Mouse (Mus musculus): ENCODE measurements around the gene Rabgap1l.

Gene Rabgap1l

DNA sequence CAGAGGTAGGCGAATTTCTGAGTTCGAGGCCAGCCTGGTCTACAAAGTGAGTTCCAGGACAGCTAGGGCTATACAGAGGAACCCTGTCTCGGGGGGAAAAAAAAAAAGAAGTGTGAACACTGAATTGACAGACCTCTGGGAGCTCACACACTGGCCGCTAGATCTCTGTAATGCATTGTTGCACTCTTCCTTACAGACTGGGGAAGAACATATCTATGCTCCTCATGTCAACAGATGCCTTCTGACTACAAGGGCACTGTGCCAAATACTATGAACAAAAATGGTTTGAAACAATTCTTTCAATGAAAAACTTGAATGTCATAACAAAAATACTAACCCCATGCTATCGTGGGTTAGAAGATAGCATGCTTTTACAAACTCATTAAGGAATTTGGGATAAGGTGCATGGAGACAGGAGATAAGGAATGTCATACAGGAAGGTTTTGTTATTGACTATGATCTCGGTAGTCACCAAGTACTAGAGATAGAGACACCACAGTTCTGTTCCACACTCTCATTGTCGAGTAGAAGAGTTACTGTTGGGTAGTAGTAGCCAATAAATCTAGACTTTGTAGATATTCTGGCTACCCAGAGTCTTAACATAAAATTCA lies 519.8 kb downstream of the Rabgap1l start:
- no peak for DNase-seq

- DNase-seq = no peak
These were observed 521.6 kb downstream of the Rabgap1l start for GRCm38 (mm10) chr1:160271282-160271967.

GRCm38 (mm10) chr1:160268322-160268721 lies 524.7 kb downstream of the Rabgap1l start:
- no peak for DNase-seq

- DNase-seq = no peak
These were observed 529.2 kb downstream of the Rabgap1l start for GRCm38 (mm10) chr1:160263630-160264346.

DNA sequence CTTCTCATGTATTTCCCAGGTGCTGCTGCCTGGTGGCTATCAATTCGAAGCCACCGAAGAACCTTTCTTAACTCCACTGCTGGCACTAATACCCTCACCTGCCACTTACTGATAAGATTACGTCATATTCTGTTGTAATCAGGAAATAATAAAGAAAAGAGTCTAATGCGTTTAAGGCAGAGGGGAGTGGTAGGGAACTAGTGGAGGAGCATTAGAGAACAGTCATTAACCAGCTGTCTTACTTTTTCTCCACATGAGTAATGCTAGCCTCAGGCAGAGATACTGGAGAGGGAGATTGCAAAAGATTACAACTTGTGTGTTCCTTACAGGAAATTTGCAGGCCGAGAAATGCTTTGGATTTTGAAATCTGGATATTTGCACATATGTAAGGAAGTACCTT lies 530.0 kb downstream of the Rabgap1l start:
- DNase-seq = no peak

GRCm38 (mm10) chr1:160262415-160262814 lies 530.6 kb downstream of the Rabgap1l start:
- no peak for DNase-seq

- no peak for DNase-seq
These were observed 531.2 kb downstream of the Rabgap1l start for GRCm38 (mm10) chr1:160261849-160262248.

GRCm38 (mm10) chr1:160260605-160261004 lies 532.4 kb downstream of the Rabgap1l start:
- no peak for DNase-seq

DNA sequence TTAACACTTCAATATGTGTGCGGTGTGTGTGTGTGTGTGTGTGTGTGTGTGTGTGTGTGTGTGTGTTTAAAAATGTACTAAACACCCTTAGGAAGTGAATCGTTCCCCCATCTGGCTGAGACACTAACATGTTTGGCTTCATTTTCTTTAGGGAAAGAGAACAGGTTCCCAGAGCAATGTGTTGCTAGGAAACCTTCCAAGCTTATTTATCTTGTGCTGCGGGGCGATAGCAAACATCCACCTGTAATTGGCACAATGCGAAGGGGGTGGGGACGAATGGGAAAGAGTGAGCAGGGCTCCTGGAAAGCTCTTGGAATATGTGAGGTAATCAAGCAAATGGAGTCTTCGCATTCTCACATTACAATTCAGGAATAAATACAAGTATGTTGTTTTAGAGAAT lies 533.1 kb downstream of the Rabgap1l start:
- DNase-seq = peak; percentile 24

DNA sequence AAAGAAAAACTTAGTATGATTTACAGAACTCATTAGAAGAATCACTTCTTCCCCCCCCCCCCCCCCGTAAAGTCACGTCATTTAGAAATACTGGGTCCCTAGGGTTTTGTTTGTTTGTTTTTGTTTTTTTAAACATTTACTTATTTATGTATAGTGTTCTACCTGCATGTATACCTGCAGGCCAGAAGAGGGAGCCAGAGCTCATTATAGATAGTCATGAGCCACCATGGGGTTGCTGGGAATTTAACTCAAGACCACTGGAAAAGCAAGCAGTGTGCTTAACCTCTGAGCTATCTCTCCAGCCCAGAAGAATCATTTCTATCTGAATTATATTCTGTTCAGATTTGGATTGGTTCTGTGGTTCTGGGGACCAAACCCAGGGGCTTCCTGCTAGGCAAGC lies 539.9 kb downstream of the Rabgap1l start:
- DNase-seq = no peak

- no peak for DNase-seq
These were observed 541.5 kb downstream of the Rabgap1l start for GRCm38 (mm10) chr1:160251388-160252007.

DNA sequence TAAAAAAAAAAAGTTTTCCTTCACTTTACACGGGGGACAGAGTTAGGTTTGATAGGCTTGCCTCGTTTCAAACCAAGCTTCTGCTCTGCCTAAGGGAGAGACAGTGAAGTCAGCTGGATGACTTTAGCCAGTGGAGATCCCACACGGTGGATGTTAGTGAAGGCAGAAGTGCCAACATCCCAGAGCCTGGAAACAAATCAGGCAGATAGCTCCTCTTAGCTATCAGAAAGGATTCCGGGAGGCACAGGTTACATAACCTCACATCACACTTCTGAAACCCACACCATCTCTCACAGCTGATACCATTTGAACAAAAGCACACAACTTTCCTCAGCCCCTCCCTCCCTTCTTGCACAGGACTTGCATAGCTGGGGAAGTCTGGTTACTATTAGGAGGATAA lies 542.2 kb downstream of the Rabgap1l start:
- DNase-seq = no peak

GRCm38 (mm10) chr1:160249786-160250185 lies 543.2 kb downstream of the Rabgap1l start:
- no peak for DNase-seq

DNA sequence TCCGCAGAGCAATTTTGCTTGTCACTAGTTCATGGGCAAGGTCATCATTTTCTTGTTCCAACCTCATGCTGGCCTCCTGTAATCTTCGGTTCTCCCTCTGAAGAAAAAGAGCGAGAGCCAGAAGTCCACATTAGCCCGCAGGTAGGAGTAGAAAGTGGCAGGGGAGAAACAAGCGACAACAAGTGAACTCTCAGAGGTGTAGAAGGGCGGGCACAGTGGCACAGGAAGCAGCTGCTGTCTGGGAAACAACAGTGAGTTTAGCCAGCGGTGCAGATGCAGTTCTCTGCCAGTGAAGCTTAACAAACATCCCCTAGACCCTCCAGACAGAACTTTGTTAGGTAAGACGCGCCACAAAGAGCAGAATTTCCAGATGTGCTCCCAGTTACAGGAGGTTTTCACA lies 545.5 kb downstream of the Rabgap1l start:
- no peak for DNase-seq

GRCm38 (mm10) chr1:160246844-160247243 lies 546.2 kb downstream of the Rabgap1l start:
- no peak for DNase-seq

GRCm38 (mm10) chr1:160245954-160246353 lies 547.1 kb downstream of the Rabgap1l start:
- no peak for DNase-seq

DNA sequence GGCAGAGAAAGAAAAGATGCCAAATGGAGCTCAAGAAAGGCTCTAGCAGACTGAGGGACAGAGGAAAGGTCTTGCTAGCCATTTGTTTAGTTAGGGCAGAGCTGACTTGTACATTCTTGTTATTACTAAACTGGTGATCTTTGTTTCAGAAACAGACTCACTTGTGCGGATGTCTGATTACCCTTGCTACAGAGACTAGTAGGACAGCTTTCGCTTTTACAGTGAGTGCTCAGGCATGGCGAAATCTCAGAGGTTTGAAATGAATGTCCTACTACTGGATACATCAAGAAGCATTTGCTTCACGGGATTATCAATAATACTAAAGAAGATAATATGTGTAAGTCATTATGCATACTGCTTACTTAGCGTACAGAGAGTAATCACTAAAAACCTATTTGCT lies 548.3 kb downstream of the Rabgap1l start:
- no peak for DNase-seq

DNA sequence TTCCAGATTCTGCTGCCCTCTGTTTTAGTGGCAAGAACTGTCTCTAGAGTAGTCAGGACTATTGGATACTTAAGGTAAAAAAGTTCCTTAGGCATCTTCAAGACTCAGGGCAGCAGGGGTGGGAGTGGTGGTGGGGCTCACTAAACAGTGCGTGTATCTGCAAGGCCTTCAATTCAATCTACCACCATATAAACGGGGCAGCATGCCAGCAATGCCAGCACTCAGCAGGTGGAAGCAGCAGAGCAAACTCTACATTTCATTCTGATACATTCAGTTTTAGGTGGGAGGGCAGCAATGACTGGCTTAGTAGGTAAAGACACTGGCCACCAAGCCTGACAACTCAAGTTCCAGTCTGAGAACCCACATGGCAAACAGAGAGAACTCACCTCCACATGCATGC lies 552.9 kb downstream of the Rabgap1l start:
- DNase-seq = no peak

DNA sequence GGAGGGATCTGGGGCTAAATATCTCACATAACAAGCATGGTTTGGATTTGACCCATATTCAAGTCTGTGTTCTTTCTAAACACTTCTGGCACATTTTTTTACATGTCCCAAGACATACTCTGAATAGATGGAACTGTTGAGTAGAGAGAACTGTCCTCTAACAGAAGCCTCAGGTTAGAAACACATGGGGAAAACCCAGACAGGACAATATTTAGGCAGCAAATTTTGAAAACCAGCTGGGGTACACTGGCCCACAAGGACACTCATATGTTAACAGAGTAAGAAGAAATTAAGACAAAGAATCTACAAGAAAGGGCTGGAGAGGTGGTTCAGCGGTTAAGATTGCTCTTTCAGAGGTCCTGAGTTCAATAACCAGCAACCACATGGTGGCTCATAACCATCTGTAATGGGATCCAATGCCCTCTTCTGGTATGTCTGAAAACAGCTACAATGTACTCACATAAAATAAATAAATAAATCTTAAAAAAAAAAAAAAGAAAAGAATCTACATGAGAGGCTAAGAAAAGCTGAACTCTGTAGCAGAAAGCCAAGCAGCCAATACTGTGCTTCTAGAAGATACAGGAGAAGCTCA lies 554.1 kb downstream of the Rabgap1l start:
- DNase-seq = no peak

DNA sequence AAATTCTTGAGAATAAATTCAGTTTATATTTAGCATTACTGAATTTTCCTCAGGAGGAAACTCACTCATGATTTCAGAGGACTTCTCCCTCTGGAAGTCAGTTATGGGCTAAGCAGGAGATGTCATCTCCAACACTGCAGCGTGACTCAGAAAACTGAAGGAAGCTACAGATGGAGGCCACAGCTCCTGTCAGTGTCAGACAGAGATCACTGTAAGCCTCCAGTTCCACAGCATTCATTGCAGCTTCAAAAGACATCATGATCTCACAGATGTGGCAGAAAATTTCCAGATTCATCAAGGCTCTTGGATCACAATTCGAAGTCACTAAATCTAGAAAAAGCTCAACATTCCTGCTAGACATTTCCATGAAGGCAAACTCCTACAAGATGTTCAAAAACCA lies 555.0 kb downstream of the Rabgap1l start:
- no peak for DNase-seq

GRCm38 (mm10) chr1:160233921-160234320 lies 559.1 kb downstream of the Rabgap1l start:
- DNase-seq = no peak

DNA sequence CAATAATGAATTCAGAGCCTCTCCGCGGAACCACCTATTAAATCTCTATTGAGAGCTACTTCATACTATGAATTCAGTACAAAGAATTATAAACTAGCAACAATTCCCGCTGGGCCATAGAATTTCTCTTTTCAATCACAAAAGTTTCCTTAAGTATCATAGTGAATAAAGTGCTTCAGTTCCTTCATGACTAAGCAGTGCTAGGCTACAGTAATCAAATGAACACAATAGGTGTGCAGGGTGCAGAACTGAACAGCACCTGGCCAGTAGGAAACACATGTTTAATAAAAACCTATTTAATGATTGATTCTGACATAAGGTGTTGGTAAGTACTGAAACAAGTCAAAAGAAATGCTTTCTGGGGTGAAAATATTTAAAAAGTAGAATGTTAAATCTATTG lies 560.9 kb downstream of the Rabgap1l start:
- no peak for DNase-seq

DNA sequence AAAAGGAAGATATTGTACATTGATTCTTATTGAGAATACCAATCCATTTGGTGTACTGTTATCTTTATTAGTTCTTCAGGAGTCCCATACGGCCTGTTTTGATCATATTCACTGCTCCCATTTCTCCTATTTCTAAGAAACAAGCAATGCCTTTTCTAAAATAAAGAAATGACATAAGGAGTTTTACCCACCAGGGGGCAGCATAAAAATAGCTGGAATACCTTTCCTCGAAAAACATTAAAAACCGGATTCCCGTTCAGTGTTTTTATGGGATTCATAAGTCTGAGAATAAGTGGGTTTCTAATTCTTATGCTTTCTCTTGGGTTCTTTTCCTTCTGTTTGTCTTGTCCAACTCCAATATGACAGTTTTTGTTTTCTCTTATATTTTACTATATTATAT lies 562.0 kb downstream of the Rabgap1l start:
- DNase-seq = no peak

Measured in kidney, adult 11 months (tissue).